Mouse (Mus musculus): ENCODE measurements around the gene Taar8c.

Gene Taar8c

DNA sequence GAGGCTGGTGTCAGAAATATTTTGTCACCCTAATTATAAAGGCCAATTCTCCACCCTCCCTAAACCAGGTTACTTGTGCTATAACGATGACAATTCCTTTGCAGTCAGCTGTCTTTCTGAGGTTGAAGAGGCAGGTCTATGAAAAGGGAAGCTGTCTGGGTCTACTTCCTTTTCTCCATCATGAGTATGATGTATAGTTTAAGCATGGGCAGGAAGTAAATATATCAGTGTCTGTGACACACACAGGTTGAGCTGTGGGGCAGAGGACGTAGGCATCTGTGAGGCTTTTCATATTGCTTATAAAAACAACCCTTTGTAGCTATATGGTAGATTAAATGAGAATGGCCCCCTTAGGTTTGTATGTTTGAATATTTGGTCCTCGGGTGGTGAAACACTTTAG is 42.7 kb downstream of the Taar8c start:
- DNase-seq = no peak

DNA sequence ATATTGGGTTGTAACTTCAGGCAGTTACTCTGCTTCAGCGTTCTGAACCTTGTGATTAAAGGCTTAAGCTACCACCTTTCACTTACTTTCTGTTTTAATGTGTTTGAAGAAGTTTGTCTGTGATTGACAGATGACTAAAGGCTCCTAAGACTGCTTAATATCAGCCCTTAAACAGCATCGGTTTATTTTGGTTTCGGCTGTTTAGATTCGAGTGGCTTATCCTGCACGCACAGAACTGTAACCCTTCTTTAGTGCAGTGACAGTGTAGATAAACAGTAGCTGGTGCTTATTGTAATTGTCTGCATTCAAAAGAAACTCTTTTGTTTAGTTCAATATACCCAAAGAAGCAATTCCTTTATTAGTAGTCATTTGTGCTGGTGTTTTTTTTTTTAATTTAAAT is 49.7 kb downstream of the Taar8c start:
- no peak for DNase-seq
